Mouse (Mus musculus) neutrophil, adult 59 days (primary cell): ENCODE measurements around the gene Gabrp. TPM values are rescaled to one million over a fixed set of nuclear protein-coding genes. Genes with fewer than 3 reads are reported as not detected.

Experiments
- total RNA-seq, 2 experiments: library from RNA; stranded (reverse); gene quantifications; 1 replicate in 1 of 2; 2 replicates in 1 of 2; pipeline ENCODE4 v1.2.4; 2023

The Gabrp gene
- total RNA-seq, result not detected

DNA sequence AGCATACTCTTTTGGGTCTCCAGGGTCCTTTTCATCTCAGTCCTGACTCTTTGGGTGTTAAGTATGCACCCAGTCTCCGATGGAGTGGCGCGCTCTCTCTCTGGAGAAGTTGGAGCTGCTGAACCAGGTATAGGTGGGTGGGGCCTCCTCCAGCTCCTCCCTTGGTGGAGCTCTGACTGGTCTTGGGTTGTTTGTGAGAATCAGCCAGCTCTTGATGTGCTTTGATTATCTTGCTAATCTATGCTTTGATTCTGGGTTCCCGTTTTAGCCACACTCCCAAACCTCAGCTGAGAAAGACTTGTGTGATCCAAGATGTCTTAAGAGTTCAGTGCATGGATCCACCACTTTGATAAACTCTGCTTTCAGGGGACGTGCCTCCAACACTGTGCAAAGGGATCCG, at the start of gene Gabrp:
Gabrp (minus strand) TSS at position 101 of the 400 bp plus-strand sequence.

DNA sequence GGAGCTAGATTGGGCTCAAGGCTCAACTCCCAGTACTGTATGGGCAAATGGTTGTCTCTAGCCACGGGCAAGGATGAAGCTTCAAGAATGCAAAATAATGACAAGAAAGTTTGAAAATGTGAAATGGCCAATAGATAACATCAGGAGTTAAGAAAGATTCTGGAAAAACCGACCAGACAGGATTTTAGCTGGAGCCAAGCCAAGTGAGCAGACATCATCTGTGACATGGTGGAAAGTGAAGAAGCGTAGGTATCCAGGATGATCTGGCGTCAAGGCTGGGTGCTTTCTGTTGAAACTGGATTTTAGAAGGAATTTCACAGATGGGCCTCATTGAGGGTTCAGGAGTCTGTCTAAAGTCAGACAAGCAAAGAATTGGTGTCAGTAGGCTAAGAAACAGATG, 20.2 kb upstream of the Gabrp start, which contains the start of gene D130052B06Rik:
D130052B06Rik (plus strand) TSS at position 317 of the 400 bp plus-strand sequence.

DNA sequence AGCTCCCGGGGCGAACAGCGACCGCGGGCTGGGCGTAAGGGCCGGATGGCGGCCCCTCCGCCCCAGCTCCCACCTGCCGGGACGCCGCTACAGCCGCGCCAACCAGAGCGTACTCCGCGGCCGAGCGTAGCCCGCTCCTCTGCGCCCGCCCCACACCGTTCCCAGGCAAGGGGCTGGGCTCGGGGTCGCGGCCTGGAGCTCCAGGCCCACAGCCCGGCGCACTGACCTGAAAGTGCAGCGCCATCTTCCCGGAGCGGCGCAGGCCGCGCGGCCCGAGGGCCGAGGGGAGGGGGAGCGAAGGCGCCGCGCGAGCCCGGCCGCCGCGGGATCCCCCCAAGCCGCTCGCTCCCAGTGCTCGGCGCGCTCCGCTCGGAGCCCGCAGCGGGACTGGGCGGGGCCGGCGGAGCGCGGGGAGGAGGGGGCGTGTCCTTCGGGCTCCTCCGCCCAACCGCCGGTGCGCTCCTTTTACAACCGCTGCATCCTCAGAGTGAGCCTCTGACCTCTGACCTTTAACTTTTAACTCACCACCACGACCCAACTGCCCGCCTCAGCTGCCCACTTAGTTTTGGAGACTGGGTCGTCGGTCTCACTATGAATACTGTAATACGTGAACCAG, 65.3 kb downstream of the Gabrp start, which contains the start of gene Ranbp17:
Ranbp17 (minus strand) TSS at position 371 of the 616 bp plus-strand sequence.

Other genes with a start within 250 kb of the Gabrp start
- under 1 TPM; 0.69 to 0.77 TPM for gene Ranbp17, start 65.2 kb downstream of the Gabrp start, total RNA-seq
- gene D130052B06Rik, start 20.3 kb upstream of the Gabrp start, total RNA-seq, result not detected